Mouse (Mus musculus) intestine, postnatal 0 days (tissue): ENCODE data around the gene Ube2q1. TPM values are rescaled to one million over a fixed set of nuclear protein-coding genes. Genes with fewer than 3 reads are reported as not detected.
A peak's percentile ranks its signal among the peaks of the same experiment; 100 is the strongest.

Source experiments
- ATAC-seq: fragments of 200-750 bp; cut with Nextera tagmentation; 2 replicates; pipeline ENCODE4 v1.8.0; 2017; ENCODE audit warnings: mild to moderate bottlenecking, moderate TSS enrichment, moderate library complexity
- H3K27ac ChIP-seq: fragments of 300-500 bp; sonication (generic); 2 replicates; pipeline ENCODE4 v1.5.1; 2014; ENCODE audit warnings: mild to moderate bottlenecking, low read depth, low read length, moderate library complexity
- H3K27me3 ChIP-seq: fragments of 300-500 bp; sonication (generic); replicated peaks from 2 replicates; pipeline ENCODE4 v1.6.1; 2014; ENCODE audit warnings: low read length, mixed read lengths; ENCODE audit not compliant: control insufficient read depth, insufficient read depth
- H3K36me3 ChIP-seq: fragments of 300-500 bp; sonication (generic); 2 replicates; pipeline ENCODE4 v1.6.1; 2014; ENCODE audit warnings: mild to moderate bottlenecking, moderate library complexity; ENCODE audit not compliant: control insufficient read depth, insufficient read depth
- H3K4me1 ChIP-seq: fragments of 300-500 bp; sonication (generic); replicated peaks from 2 replicates; pipeline ENCODE4 v1.6.1; 2014; ENCODE audit warnings: antibody characterized with exemption, low read length, mixed read lengths; ENCODE audit not compliant: control insufficient read depth, insufficient read depth
- H3K4me2 ChIP-seq: fragments of 300-500 bp; sonication (generic); replicated peaks from 2 replicates; pipeline ENCODE4 v1.6.1; 2014; ENCODE audit warnings: low read depth, mild to moderate bottlenecking, moderate library complexity
- H3K4me3 ChIP-seq: fragments of 300-500 bp; sonication (generic); 2 replicates; pipeline ENCODE4 v1.5.1; 2014; ENCODE audit warnings: low read depth, low read length
- H3K9ac ChIP-seq: fragments of 300-500 bp; sonication (generic); 2 replicates; pipeline ENCODE4 v1.6.1; 2014; ENCODE audit warnings: mild to moderate bottlenecking, low read depth, low read length
- H3K9me3 ChIP-seq: fragments of 300-500 bp; sonication (generic); 2 replicates; pipeline ENCODE4 v1.6.1; 2016; ENCODE audit warnings: mixed run types; ENCODE audit not compliant: control insufficient read depth
- CTCF ChIP-seq: sonication (generic); IDR thresholded peaks from 2 replicates; pipeline ENCODE4 v1.5.1; 2016; ENCODE audit warnings: low read depth, mild to moderate bottlenecking, control low read depth, antibody characterized with exemption, moderate library complexity
- WGBS: fragments of 180-500 bp; shearing (Covaris S2); extraction: QIAGEN DNeasy Blood & Tissue Kit; methylation state at CpG from one replicate; pipeline ENCODE4 v1.1.7; 2014; 5-methylcytosine and 5-hydroxymethylcytosine counted together
- polyA plus RNA-seq: library from polyadenylated mRNA; unstranded; fragments of >200 nt; fragmentation: Nextera tagmentation; extraction: Ambion mirVana; gene quantifications from 2 replicates; pipeline ENCODE4 v1.2.1, GENCODE M21; 2015

Gene Ube2q1
- polyA plus RNA-seq, result 22.1 and 23.7 TPM in 2 replicates

DNA sequence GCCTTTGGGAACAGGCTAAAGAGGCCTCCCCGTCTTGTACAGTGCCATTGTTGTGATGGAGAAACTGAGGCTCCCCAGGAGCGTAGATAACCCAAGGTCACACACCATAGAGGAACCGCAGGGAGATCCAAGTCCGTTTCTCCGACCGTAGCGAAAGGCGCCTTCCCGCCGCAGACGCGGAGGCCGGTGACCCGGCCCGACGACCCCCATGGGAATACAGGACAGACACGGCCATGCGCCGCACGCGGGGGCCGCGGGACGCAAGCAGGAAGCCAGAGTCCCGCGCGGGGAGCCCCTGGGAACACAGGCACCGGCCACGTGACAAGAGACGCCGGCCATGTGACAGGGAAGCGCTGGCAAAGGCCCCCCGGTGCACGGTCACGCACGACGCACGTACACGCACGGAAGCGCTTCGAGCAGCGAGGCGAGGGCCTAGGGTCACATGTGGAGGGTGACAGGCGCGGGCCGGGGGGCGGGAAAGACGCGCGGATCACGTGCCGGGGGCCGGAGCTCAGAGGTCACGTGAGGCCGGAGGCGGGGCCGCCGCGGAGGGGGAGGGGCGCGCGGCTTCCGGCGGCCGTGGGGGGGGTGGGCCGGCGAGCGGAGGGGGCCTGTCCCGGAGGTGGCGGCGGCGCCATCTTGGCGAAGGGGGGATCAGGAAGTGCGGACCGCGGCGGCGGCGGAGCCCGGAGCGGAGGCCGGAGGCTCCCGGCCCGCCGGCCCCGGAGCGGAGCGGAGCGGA is at the start of gene Ube2q1:
Ube2q1 (plus strand) TSS at position 649 of the 742 bp plus-strand sequence.
- Histone ChIP-seq H3K9me3 (no peaks in the 10 kb centered on the region), H3K4me3 (peak within 1 kb of the TSS; percentile 97), H3K27me3 (no peaks in the 10 kb centered on the region), H3K4me2 (peak within 1 kb of the TSS; percentile 89), H3K36me3 (peaks cover 20% of the 10 kb centered on the region), H3K4me1 (peaks cover 9% of the 10 kb centered on the region; the same call in 1 of the 2 replicates), H3K27ac (peak within 1 kb of the TSS; percentile 99), H3K9ac (peak within 1 kb of the TSS; percentile 99)
- no peak for TF ChIP-seq CTCF
- under 1% methylated on average over 67 of the region's 90 CpGs for WGBS
- peak; percentile 92 for ATAC-seq

DNA sequence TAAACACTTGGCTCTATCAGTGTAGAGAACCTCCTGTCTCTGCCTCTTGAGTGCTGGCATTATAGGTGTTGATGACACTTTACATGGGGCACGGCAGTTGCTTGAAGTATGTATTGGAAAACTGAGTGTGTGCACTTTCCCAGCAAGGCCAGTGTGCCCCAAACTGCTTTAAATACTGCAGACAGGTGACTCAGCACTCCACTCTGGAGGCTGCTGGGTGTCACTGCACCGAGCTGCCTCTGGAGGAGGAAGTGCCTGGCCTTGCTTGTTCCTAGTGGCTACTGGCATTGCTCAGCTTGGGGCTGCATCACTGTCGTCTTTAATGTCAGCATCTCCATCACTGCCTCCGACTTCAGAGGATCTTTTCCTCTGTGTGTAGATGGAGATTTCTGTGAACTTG is 46.4 kb upstream of the Ube2q1 start:
- no peak overlapping the region for H3K4me2 ChIP-seq
- 14% methylated on average over 4 of the region's 4 CpGs for WGBS
- H3K4me3 ChIP-seq, result no peak overlapping the region
- H3K4me1 ChIP-seq, result no peaks in the 10 kb centered on the region
- no peak overlapping the region for H3K27ac ChIP-seq
- H3K9me3 ChIP-seq, result no peaks in the 10 kb centered on the region
- no peaks in the 10 kb centered on the region for H3K27me3 ChIP-seq
- TF ChIP-seq CTCF, result peak; percentile 82
- no peak overlapping the region for H3K9ac ChIP-seq
- 0 out of 2 replicates have a peak, but pooled peaks have one; percentile 22 for ATAC-seq
- H3K36me3 ChIP-seq, result no peaks in the 10 kb centered on the region

DNA sequence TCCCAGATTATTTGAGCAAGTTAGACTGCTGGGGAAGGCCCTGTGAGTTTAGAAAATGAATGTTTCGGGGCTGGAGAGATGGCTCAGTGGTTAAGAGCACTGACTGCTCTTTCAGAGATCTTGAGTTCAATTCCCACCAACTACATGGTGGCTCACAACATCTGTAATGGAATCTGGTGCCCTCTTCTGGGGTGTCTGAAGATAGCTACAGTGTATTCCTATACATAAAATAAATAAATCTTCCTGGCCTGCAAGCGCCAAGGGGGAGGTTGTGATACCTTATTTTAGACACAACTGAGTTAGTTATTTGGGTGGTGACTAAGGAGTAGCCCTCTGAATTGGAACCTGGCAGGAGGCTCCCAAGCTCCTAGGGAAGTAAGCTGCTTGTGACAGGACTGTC is 44.6 kb upstream of the Ube2q1 start:
- 67% methylated on average over 2 of the region's 2 CpGs for WGBS
- Histone ChIP-seq H3K4me3 (no peak overlapping the region), H3K4me2 (no peak overlapping the region), H3K9ac (no peak overlapping the region), H3K4me1 (no peaks in the 10 kb centered on the region), H3K27me3 (no peaks in the 10 kb centered on the region), H3K9me3 (no peaks in the 10 kb centered on the region), H3K27ac (no peak overlapping the region), H3K36me3 (no peaks in the 10 kb centered on the region)
- TF ChIP-seq CTCF, result peak; percentile 43; the same call in 1 of the 2 replicates
- ATAC-seq, result no peak

DNA sequence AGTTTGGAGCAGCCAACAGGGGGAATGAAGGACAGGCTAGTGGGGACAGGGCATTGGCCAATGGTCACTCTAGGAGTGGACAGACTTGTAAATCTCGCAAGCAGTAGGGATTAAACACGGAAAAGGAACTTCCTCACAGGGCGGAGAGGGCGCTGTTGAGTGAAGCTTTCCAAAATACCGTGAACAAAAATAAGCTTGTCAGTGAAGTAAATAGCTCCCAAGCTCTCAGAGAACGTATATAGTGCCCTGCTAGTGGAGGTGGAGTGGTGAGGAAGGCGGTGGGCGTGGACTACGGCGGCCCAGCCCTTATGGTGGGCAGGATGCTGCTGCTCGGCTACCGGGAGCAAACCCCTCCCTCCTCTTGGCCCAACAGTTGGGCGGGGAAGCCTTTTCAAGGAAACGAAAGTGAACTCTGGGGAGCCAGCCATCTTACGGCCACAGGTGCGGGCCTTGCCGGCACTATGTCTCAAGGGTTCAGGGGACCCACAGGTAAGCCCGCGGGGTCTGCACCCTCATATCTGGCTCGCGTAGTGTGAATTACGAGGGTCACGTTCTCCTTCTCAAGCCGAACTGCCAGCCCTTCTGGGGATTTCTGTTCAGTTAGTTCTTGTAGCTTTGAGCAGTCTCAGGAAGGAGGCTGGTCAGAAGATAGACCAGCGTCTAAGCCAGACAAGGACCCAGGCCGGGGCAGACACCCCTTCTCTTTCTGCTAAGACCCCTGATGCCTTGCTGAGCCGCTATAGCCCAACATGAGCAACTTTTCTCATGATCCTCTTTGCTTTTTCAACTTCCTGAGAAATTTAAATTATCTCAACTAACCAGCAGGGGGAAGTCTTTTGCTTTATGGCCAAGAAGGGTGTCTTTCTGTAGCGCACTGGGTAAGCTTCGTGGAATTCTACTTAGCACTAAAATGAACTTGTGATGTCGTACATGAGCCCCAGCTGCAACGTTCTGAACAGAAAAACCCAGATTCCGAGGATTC is 42.8 kb upstream of the Ube2q1 start:
- WGBS, result under 1% methylated on average over 31 of the region's 32 CpGs
- ATAC-seq, result peak; percentile 95

DNA sequence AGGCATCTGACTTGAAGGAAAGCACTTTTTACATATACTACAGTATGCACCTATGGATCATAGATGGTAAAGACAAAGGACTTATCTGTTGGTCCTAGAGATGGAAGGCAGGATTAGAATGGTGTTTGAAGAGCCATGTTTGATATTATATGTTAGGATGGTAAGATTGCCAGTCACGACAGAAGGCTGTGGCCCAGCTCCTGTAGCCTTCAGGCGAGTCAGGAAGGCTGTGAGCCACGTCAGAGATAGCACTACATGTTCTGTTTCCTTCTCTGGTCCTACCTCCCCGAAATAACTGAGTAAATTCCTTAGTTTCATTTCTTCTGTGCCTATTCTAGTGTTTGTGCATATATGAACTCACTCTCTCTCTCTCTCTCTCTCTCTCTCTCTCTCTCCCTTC is 41.3 kb upstream of the Ube2q1 start:
- Histone ChIP-seq H3K36me3 (peaks cover 25% of the 10 kb centered on the region), H3K27ac (no peak overlapping the region), H3K4me2 (peak overlapping the region; percentile 64), H3K27me3 (no peaks in the 10 kb centered on the region), H3K9me3 (no peaks in the 10 kb centered on the region), H3K4me3 (no peak overlapping the region), H3K9ac (no peak overlapping the region), H3K4me1 (no peaks in the 10 kb centered on the region)
- WGBS, result 83% methylated on average over 4 of the region's 4 CpGs
- TF ChIP-seq CTCF, result no peak
- ATAC-seq, result no peak

More for the DNA sequence above, 42.8 kb upstream of the Ube2q1 start:
- Histone ChIP-seq H3K36me3 (peaks cover 12% of the 10 kb centered on the region), H3K27me3 (no peaks in the 10 kb centered on the region), H3K4me3 (peak overlapping the region; percentile 83), H3K9ac (peak overlapping the region; percentile 90), H3K27ac (peak overlapping the region; percentile 86), H3K4me1 (no peaks in the 10 kb centered on the region), H3K4me2 (peak overlapping the region; percentile 64), H3K9me3 (no peaks in the 10 kb centered on the region)
- TF ChIP-seq CTCF, result peak; percentile 74

DNA sequence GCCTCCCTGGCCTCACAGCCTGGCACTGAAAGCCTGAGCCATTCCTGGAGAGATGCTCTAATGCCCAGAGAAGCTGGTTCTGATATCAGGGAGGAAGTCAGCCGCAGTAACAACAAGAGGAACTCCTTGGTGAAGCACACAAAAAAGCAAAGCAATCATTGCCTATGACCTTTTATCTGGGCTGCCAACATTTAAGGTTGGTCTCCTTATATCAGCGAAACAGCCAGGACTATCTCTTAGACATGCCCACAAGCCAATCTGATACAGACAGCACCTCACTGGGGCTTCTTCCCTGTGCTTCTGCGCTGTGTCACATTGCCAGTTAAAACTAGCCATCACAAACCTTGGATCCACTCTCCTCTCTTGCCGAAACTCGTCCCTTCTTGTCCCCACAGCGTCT is 34.9 kb upstream of the Ube2q1 start:
- Histone ChIP-seq H3K27ac (no peak overlapping the region), H3K4me2 (no peak overlapping the region), H3K36me3 (peaks cover 82% of the 10 kb centered on the region), H3K9me3 (no peaks in the 10 kb centered on the region), H3K27me3 (no peaks in the 10 kb centered on the region), H3K9ac (no peak overlapping the region), H3K4me3 (no peak overlapping the region), H3K4me1 (no peaks in the 10 kb centered on the region)
- WGBS, result 97% methylated on average over 6 of the region's 6 CpGs
- TF ChIP-seq CTCF, result no peak
- ATAC-seq, result no peak
